Mouse (Mus musculus): ENCODE data around the gene Cttnbp2. TPM values are rescaled to one million over a fixed set of nuclear protein-coding genes. Genes with fewer than 3 reads are reported as not detected.
"Not testable (repeated sequence)": the region's sequence is repeated elsewhere in the genome, so short reads cannot be mapped to it uniquely, and the experiment has no call there.

Cttnbp2 gene
- polyA plus RNA-seq, 1 experiment from 2014 or later: 0.74 TPM

- WGBS (ENCODE audit: insufficient replicate concordance): 32% methylated on average over 4 of the region's 4 CpGs
- ATAC-seq (ENCODE audit: insufficient read depth): peak; percentile 42; the same call in 1 of the 2 replicates
- H3K9me3 ChIP-seq (replicated peaks): no peaks in the 10 kb centered on the region
Measured at GRCm38 (mm10) chr6:18415961-18416360, 98.7 kb downstream of the Cttnbp2 start.

GRCm38 (mm10) chr6:18411505-18412225 is 103.0 kb downstream of the Cttnbp2 start:
- WGBS (ENCODE audit: insufficient replicate concordance): 51% methylated on average over 1 of the region's 1 CpGs
- H3K9me3 ChIP-seq (replicated peaks): no peaks in the 10 kb centered on the region
- no peak overlapping the region for H3K9ac ChIP-seq
- no peaks in the 10 kb centered on the region for H3K36me3 ChIP-seq (replicated peaks)
- no peaks in the 10 kb centered on the region for H3K27me3 ChIP-seq
- H3K27ac ChIP-seq (replicated peaks): no peak overlapping the region
- no peak for ATAC-seq (ENCODE audit: insufficient read depth)
- peaks cover 8% of the 10 kb centered on the region; the same call in 1 of the 2 replicates for H3K4me1 ChIP-seq (replicated peaks)
- no peak overlapping the region for H3K4me3 ChIP-seq (replicated peaks)
- no peak overlapping the region for H3K4me2 ChIP-seq

More at GRCm38 (mm10) chr6:18415961-18416360, 98.7 kb downstream of the Cttnbp2 start:
- no peaks in the 10 kb centered on the region for H3K36me3 ChIP-seq (replicated peaks)
- H3K4me1 ChIP-seq (replicated peaks): peaks cover 8% of the 10 kb centered on the region; the same call in 1 of the 2 replicates
- no peak overlapping the region for H3K4me3 ChIP-seq (replicated peaks)
- H3K9ac ChIP-seq: no peak overlapping the region
- H3K27me3 ChIP-seq: no peaks in the 10 kb centered on the region
- no peak overlapping the region for H3K27ac ChIP-seq (replicated peaks)
- H3K4me2 ChIP-seq: no peak overlapping the region

GRCm38 (mm10) chr6:18408445-18408844 is 106.2 kb downstream of the Cttnbp2 start:
- ATAC-seq (ENCODE audit: insufficient read depth): no peak
- no peak overlapping the region for H3K4me3 ChIP-seq (replicated peaks)
- no peaks in the 10 kb centered on the region for H3K36me3 ChIP-seq (replicated peaks)
- no peak overlapping the region for H3K27ac ChIP-seq (replicated peaks)
- H3K9me3 ChIP-seq (replicated peaks): no peaks in the 10 kb centered on the region
- H3K9ac ChIP-seq: no peak overlapping the region
- H3K4me1 ChIP-seq (replicated peaks): no peaks in the 10 kb centered on the region
- 82% methylated on average over 7 of the region's 7 CpGs for WGBS (ENCODE audit: insufficient replicate concordance)
- no peaks in the 10 kb centered on the region for H3K27me3 ChIP-seq
- no peak overlapping the region for H3K4me2 ChIP-seq

GRCm38 (mm10) chr6:18401066-18401674 is 113.5 kb downstream of the Cttnbp2 start:
- H3K4me3 ChIP-seq (replicated peaks): no peak overlapping the region
- no peak overlapping the region for H3K4me2 ChIP-seq
- no peaks in the 10 kb centered on the region for H3K4me1 ChIP-seq (replicated peaks)
- H3K27ac ChIP-seq (replicated peaks): no peak overlapping the region
- WGBS (ENCODE audit: insufficient replicate concordance): 89% methylated on average over 1 of the region's 1 CpGs
- H3K9me3 ChIP-seq (replicated peaks): no peaks in the 10 kb centered on the region
- no peak for ATAC-seq (ENCODE audit: insufficient read depth)
- no peak overlapping the region for H3K9ac ChIP-seq
- no peaks in the 10 kb centered on the region for H3K36me3 ChIP-seq (replicated peaks)
- no peaks in the 10 kb centered on the region for H3K27me3 ChIP-seq

- Histone ChIP-seq H3K9ac (no peak overlapping the region), H3K36me3 (replicated peaks) (no peaks in the 10 kb centered on the region), H3K4me2 (no peak overlapping the region), H3K9me3 (replicated peaks) (no peaks in the 10 kb centered on the region), H3K4me3 (replicated peaks) (no peak overlapping the region), H3K27ac (replicated peaks) (no peak overlapping the region), H3K4me1 (replicated peaks) (no peaks in the 10 kb centered on the region), H3K27me3 (no peaks in the 10 kb centered on the region)
- no peak for ATAC-seq (ENCODE audit: insufficient read depth)
- WGBS (ENCODE audit: insufficient replicate concordance): 57% methylated on average over 2 of the region's 2 CpGs
Measured at GRCm38 (mm10) chr6:18381380-18381779, 133.3 kb downstream of the Cttnbp2 start.

GRCm38 (mm10) chr6:18380300-18381202 is 134.1 kb downstream of the Cttnbp2 start:
- Histone ChIP-seq H3K9ac (no peak overlapping the region), H3K4me3 (replicated peaks) (no peak overlapping the region), H3K36me3 (replicated peaks) (no peaks in the 10 kb centered on the region), H3K9me3 (replicated peaks) (no peaks in the 10 kb centered on the region), H3K4me2 (no peak overlapping the region), H3K4me1 (replicated peaks) (no peaks in the 10 kb centered on the region), H3K27me3 (no peaks in the 10 kb centered on the region), H3K27ac (replicated peaks) (no peak overlapping the region)
- no peak for ATAC-seq (ENCODE audit: insufficient read depth)
- 67% methylated on average over 13 of the region's 13 CpGs for WGBS (ENCODE audit: insufficient replicate concordance)

- H3K4me1 ChIP-seq (replicated peaks); H3K9me3 ChIP-seq (replicated peaks); H3K36me3 ChIP-seq (replicated peaks); H3K4me3 ChIP-seq (replicated peaks); H3K4me2 ChIP-seq; H3K27me3 ChIP-seq; H3K9ac ChIP-seq; H3K27ac ChIP-seq (replicated peaks); ATAC-seq (ENCODE audit: insufficient read depth): not testable (repeated sequence)
- WGBS (ENCODE audit: insufficient replicate concordance): 61% methylated on average over 2 of the region's 2 CpGs
Measured at GRCm38 (mm10) chr6:18377755-18378154, 136.9 kb downstream of the Cttnbp2 start.

GRCm38 (mm10) chr6:18374744-18375143 is 139.9 kb downstream of the Cttnbp2 start:
- 48% methylated on average over 4 of the region's 4 CpGs for WGBS (ENCODE audit: insufficient replicate concordance)
- Histone ChIP-seq H3K4me3 (replicated peaks) (no peak overlapping the region), H3K9me3 (replicated peaks) (no peaks in the 10 kb centered on the region), H3K9ac (no peak overlapping the region), H3K4me2 (no peak overlapping the region), H3K27me3 (no peaks in the 10 kb centered on the region), H3K4me1 (replicated peaks) (peaks cover 4% of the 10 kb centered on the region; the same call in 1 of the 2 replicates), H3K27ac (replicated peaks) (no peak overlapping the region), H3K36me3 (replicated peaks) (no peaks in the 10 kb centered on the region)
- no peak for ATAC-seq (ENCODE audit: insufficient read depth)

GRCm38 (mm10) chr6:18373652-18374051 is 141.0 kb downstream of the Cttnbp2 start:
- 61% methylated on average over 1 of the region's 1 CpGs for WGBS (ENCODE audit: insufficient replicate concordance)
- ATAC-seq (ENCODE audit: insufficient read depth): no peak
- H3K9ac ChIP-seq: no peak overlapping the region
- H3K4me1 ChIP-seq (replicated peaks): peaks cover 4% of the 10 kb centered on the region; the same call in 1 of the 2 replicates
- no peak overlapping the region for H3K27ac ChIP-seq (replicated peaks)
- H3K4me3 ChIP-seq (replicated peaks): no peak overlapping the region
- H3K27me3 ChIP-seq: no peaks in the 10 kb centered on the region
- no peaks in the 10 kb centered on the region for H3K36me3 ChIP-seq (replicated peaks)
- H3K9me3 ChIP-seq (replicated peaks): no peaks in the 10 kb centered on the region
- no peak overlapping the region for H3K4me2 ChIP-seq

GRCm38 (mm10) chr6:18372447-18373228 is 142.0 kb downstream of the Cttnbp2 start:
- Histone ChIP-seq H3K36me3 (replicated peaks) (no peaks in the 10 kb centered on the region), H3K4me3 (replicated peaks) (no peak overlapping the region), H3K27me3 (no peaks in the 10 kb centered on the region), H3K4me2 (peak overlapping the region; percentile 41), H3K27ac (replicated peaks) (no peak overlapping the region), H3K9ac (no peak overlapping the region), H3K4me1 (replicated peaks) (peaks cover 4% of the 10 kb centered on the region; the same call in 1 of the 2 replicates), H3K9me3 (replicated peaks) (no peaks in the 10 kb centered on the region)
- ATAC-seq (ENCODE audit: insufficient read depth): peak; percentile 80
- WGBS (ENCODE audit: insufficient replicate concordance): 21% methylated on average over 7 of the region's 7 CpGs
